Mouse (Mus musculus) granulocyte monocyte progenitor cell, adult 5-6 weeks (primary cell): ENCODE results near the gene Olfr1423. TPM values are rescaled to one million over a fixed set of nuclear protein-coding genes. Genes with fewer than 3 reads are reported as not detected.
"Not testable (repeated sequence)": the region's sequence is repeated elsewhere in the genome, so short reads cannot be mapped to it uniquely, and the experiment has no call there.

Experiments used
- ATAC-seq: replicated peaks from 2 replicates; pipeline ENCODE4 v1.8.0; 2016; ENCODE audit warnings: mild to moderate bottlenecking, moderate TSS enrichment, inconsistent platforms; ENCODE audit not compliant: poor library complexity, severe bottlenecking
- total RNA-seq, 2 experiments: library from RNA; stranded (forward) in 1 of 2; stranded (reverse) in 1 of 2; fragments of 200-712, 200-1000 nt in 1 of 2; fragments of >200 nt in 1 of 2; fragmentation: Nextera tagmentation in 1 of 2; gene quantifications; 2 replicates each; pipeline ENCODE4 v1.2.3; 2014 to 2017

Gene Olfr1423
- total RNA-seq, 2 experiments from 2014 or later: not detected

DNA sequence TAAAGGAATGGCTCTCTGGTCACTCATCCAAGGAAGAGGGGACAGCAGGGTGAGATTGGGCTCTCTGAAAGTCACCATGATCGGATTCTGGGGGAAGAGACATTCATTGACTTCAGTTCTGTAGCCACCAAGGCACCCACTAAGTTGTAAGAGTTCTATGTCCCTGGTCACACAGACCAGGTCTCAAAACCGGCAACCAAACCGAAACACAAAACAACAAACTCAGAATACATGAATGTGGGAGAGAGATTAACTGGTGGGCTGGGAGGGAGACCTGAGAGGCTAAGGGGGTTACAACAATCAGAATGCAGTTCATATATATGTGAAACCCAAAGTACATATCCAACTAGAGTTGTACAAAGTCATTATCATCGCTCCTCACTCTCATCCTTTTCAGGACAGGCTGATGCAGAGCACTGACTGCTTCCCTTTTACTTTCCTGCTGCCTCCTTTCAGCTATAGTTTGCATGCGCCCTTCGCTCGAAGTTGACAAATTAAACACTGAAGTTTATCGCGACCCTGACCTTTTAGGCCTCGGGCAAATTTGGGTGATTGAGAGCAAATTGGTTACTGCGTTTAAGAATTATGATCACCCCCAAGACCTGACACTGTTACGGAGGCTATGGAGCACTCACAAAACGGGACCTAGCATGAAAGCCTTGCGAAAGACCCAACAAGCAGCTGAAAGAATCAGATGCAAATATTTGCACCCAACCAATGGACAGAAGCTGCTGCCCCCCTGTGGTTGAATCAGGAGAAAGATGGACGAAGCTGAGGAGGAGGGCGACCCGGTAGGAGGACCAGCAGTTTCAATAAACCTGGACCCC, 33.8 kb downstream of the Olfr1423 start:
- no peak for ATAC-seq

- 0 out of 2 replicates have a peak, but pooled peaks have one; percentile 0 for ATAC-seq
Measured at GRCm38 (mm10) chr19:12006361-12006947, 34.7 kb downstream of the Olfr1423 start.

DNA sequence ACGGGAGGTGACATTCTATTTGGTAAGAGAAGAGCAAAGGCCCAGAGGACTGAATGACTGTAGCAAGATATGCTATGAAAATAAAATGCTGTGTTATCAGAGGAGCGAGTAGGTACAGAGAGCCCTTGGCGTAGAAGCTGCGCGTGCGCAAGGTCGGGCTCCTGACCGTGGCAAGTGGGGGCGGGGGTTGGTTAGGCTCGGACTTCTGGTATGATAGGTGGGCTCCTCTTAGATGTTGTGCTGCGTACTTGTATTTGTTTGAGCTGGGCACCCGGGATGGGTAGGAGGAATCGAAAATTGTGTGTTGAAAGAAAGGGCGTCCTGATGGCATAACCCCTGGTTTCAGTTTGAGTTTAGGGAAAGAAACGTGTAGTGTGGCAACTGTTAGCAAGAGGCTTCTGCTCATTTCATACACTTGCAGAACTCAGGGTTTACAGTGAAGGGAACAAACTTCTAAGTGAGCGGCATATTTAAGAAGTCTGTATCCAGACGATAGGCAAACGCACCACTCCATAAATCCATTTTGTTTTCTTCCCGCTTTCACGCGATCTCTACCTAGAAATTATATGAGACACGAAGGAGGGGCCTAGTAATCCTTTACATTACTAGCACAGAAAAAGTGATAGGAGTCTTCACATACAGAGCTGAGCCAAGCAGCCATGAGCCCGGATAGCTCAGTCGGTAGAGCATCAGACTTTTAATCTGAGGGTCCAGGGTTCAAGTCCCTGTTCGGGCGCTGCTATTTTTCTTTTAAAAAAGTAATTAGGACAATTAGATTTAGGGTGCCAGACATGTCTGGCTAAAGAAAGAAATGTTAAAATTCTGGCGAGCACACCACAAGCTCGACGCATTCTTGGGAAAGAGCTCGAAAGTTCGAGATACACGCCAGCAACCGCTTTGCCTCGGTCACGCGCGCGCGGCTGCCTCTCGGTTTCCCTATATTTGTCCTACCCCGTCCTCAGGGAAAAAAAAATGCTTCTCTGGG, 35.4 kb downstream of the Olfr1423 start:
- peak; percentile 62 for ATAC-seq

GRCm38 (mm10) chr19:12004216-12005008, 36.7 kb downstream of the Olfr1423 start:
- no peak for ATAC-seq

- ATAC-seq: no peak
Measured at GRCm38 (mm10) chr19:12003568-12003967, 37.5 kb downstream of the Olfr1423 start.

- no peak for ATAC-seq
Measured at GRCm38 (mm10) chr19:12002791-12003190, 38.3 kb downstream of the Olfr1423 start.

- peak; percentile 54 for ATAC-seq
Measured at GRCm38 (mm10) chr19:12002125-12002524, 39.0 kb downstream of the Olfr1423 start.

DNA sequence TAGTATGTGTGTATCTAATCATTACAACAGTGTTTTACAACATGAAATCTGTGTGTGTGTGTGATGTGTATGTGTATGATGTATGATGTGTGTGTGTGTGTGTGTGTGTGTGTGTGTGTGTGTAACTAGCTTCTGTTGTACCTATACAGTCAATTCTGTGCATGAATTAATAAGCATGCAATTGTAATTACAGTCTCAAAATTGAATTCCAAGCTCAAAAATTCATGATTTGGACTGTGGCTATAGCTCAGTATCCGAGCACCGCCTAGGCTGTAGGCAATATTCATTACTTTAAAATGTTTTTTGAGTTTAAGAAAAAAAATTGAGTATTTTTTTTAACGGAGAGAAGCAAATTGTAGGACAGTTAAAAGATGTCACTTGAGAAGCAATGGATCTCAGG, 39.4 kb downstream of the Olfr1423 start:
- ATAC-seq: no peak

GRCm38 (mm10) chr19:11995722-11996448, 45.2 kb downstream of the Olfr1423 start:
- ATAC-seq: no peak

DNA sequence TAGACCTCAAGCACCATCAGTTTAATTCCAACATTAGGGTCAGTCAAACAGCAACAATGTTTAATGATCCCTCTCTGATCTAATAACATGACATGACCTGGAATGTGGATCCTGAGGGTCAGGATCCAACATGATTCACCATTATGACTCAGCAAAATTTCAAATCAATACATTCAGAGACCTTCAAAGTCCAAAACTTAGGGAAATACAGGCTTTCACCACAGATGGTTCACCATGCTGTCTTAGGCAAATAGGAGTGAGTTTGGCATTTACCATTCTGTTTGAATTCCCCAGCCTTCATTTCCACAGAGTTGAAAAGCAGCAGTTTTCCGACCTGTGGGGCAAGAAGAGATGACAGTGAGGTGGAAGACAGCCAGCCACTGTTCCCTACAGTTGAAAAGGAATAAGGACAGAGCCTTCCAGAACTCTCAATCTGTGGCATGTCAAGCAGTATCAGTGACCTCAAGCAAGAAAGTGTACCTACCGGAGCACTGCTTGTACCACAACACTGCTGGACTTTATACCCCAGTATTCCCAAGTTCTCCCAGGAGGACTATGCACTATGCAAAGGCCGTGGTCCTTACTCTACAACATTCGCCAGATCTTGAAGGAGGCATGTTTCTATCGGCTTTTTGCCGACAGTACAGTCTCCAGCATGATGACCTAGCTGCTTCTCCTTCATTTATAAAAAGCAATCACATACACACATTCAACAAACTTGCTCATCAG, 46.2 kb downstream of the Olfr1423 start:
- no peak for ATAC-seq

DNA sequence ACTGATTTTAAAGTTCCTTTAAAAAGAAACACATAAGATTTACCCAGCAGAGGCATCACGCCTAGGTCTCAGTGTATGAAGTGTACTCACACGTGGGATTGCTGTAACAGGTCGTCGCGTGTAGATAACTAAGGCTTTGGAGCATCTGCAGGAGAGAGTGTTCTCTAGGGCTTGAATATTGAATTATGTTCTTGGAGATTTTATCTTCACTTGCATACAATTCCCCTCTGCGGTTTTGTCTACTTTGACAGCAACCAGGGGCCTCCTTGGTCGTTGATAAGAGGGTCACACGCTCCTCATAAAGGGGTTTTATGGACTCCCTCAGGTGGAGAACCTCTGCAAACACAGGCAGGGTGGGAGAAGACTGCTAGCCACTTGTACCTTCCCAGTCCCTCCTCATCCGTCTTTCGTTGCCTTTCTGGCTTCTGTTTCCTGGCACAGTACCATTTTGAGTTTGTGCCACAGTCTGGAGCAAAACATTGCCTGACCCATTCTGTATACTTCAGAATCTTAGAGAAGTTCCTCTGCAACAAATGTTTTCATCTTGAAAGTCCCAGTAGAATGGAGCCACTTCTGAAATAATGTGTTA, 48.6 kb downstream of the Olfr1423 start:
- no peak for ATAC-seq

DNA sequence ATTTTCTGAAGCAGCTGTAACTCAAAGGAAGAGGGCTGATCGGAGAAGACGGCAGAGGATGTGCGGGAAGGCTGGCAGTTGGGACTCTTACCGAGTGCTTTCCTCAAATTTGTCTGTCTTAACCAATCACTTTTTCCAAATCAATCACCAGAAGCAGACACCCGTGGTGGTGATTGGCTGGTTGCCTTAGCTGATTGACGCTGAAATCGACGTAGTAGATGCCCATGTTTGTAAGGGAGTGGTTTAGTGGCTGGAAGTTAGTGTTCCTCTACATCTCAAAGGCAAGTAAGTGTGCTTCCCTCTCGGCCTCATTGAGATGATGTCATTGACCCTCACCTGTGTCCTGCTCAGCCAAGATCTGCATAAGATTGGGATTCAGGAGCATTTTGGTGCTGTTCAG, 49.1 kb downstream of the Olfr1423 start:
- ATAC-seq: no peak

DNA sequence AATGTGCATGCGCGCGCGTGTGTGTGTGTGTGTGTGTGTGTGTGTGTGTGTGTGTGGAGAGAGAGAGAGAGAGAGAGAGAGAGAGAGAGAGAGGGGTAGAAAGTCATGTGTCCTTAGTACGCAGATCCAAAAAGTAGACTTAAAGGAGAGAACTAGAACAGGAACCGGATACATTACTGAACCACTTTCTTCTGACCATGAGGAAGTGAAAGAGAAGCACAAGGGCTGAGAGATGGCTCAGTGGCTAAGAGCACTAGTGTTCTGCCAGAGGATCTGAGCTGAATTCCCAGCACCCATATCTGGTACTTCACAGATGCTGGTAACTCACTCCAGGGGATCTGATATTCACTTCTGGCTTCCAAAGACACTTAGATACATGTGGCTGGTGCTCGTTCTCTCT, 51.8 kb downstream of the Olfr1423 start:
- ATAC-seq: peak; percentile 99

- ATAC-seq: no peak
Measured at GRCm38 (mm10) chr19:11987841-11988240, 53.3 kb downstream of the Olfr1423 start.

DNA sequence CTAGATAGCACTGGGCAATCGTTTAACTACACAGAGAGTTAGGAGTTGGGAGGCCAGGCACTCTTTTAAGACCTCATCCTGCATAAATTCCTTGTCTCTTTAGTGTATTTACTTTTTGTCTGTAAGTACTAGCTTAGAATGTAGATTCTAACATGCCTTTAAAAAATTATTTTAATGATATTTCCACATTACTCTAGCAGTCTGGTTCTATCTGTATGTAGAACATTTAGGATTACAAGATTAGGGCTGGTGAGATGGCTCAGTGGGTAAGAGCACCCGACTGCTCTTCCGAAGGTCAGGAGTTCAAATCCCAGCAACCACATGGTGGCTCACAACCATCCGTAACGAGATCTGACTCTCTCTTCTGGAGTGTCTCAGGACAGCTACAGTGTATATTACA, 56.5 kb downstream of the Olfr1423 start:
- not testable (repeated sequence) for ATAC-seq
